Mouse (Mus musculus): ENCODE measurements around the gene A530084C06Rik. TPM values are rescaled to one million over a fixed set of nuclear protein-coding genes. Genes with fewer than 3 reads are reported as not detected.
A peak's percentile ranks its signal among the peaks of the same experiment; 100 is the strongest.

Gene A530084C06Rik
- polyA plus RNA-seq, 1 experiment from 2014 or later = not detected

DNA sequence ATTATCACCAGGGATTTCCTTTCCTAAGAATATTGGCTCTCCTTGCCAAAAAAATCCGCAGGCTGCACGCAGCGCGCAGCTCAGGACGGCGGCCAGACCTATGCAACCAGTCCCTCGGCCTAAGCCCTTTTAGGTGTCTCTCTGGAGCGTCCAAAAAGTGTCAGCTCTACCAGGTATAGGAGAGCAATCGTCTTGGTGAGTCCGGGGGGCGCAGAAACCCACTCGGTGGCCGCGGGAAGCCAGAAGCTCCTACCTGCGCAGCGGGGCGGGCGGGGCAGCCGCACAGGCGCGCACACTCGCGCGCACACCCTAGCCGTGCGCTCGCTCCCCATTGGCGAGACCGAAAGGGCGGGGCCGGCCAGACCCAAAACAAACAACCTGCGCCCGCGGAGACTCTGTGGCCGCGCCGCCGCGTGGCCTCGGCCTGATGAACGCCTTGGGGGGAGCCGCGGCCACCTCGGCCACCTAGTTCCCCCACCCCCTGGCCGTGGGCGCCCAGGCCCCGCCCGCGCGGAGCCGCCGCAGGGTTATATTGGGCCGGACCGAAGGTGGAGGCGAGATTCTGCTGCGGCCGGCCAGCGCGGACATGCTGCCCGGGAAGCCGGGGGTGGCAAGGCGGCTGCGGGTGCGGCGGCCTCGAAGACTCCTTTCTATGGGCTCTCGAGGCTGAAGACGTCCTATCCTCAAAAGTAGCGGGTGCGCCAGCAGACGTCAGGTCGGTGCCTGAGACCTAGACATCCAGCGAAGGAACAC, 1.2 kb downstream of the A530084C06Rik start:
- Histone ChIP-seq H3K27me3 (ENCODE audit: control insufficient read depth, insufficient read depth, low read length) (peaks cover 93% of the 10 kb centered on the region), H3K9ac (ENCODE audit: low read length) (peak overlapping the region; percentile 54; the same call in 1 of the 2 replicates), H3K4me2 (ENCODE audit: low read length) (peak overlapping the region; percentile 99), H3K9me3 (ENCODE audit: control insufficient read depth, low read length) (no peaks in the 10 kb centered on the region), H3K4me1 (ENCODE audit: control insufficient read depth in 2 of 2, insufficient read depth in 2 of 2, low read length in 2 of 2) (peaks cover 5 to 21% of the 10 kb centered on the region in 2 experiments; a peak in 3 of 4 replicates), H3K36me3 (ENCODE audit: control insufficient read depth, insufficient read depth, low read length) (no peaks in the 10 kb centered on the region), H3K27ac (replicated peaks in 1 of 2; ENCODE audit: control insufficient read depth in 1 of 2, insufficient read depth in 1 of 2, low read depth in 2 of 2, low read length in 2 of 2) (no peak overlapping the region), H3K4me3 (ENCODE audit: control insufficient read depth in 1 of 2, insufficient read depth in 1 of 2, low read depth in 1 of 2, low read length in 2 of 2) (peak overlapping the region; percentile 51 to 69)
- ATAC-seq (ENCODE audit: insufficient number of reproducible peaks, insufficient read depth, low FRiP score, low read depth) = 0 out of 2 replicates have a peak, but pooled peaks have one; percentile 36
- under 1% methylated on average over 71 of the region's 73 CpGs for WGBS

- peak overlapping the region; percentile 51 to 69 for H3K4me3 ChIP-seq (ENCODE audit: control insufficient read depth in 1 of 2, insufficient read depth in 1 of 2, low read depth in 1 of 2, low read length in 2 of 2)
- 8% methylated on average over 24 of the region's 24 CpGs for WGBS
- no peaks in the 10 kb centered on the region for H3K9me3 ChIP-seq (ENCODE audit: control insufficient read depth, low read length)
- peaks cover 5 to 21% of the 10 kb centered on the region in 2 experiments; a peak in 3 of 4 replicates for H3K4me1 ChIP-seq (ENCODE audit: control insufficient read depth in 2 of 2, insufficient read depth in 2 of 2, low read length in 2 of 2)
- H3K9ac ChIP-seq (ENCODE audit: low read length) = peak overlapping the region; percentile 54; the same call in 1 of the 2 replicates
- no peaks in the 10 kb centered on the region for H3K36me3 ChIP-seq (ENCODE audit: control insufficient read depth, insufficient read depth, low read length)
- ATAC-seq (ENCODE audit: insufficient number of reproducible peaks, insufficient read depth, low FRiP score, low read depth) = no peak
- peaks cover 85% of the 10 kb centered on the region for H3K27me3 ChIP-seq (ENCODE audit: control insufficient read depth, insufficient read depth, low read length)
- H3K4me2 ChIP-seq (ENCODE audit: low read length) = peak overlapping the region; percentile 99
- H3K27ac ChIP-seq (replicated peaks in 1 of 2; ENCODE audit: control insufficient read depth in 1 of 2, insufficient read depth in 1 of 2, low read depth in 2 of 2, low read length in 2 of 2) = no peak overlapping the region
Observed at GRCm38 (mm10) chr13:31556964-31557767, 2.0 kb downstream of the A530084C06Rik start.

GRCm38 (mm10) chr13:31555834-31556233, 3.3 kb downstream of the A530084C06Rik start, which contains the start of gene Foxq1:
Foxq1 (plus strand) TSS chr13:31556134.
- WGBS = 71% methylated on average over 4 of the region's 4 CpGs
- Histone ChIP-seq H3K4me3 (ENCODE audit: control insufficient read depth in 1 of 2, insufficient read depth in 1 of 2, low read depth in 1 of 2, low read length in 2 of 2) (no peak within 1 kb of the TSS), H3K9ac (ENCODE audit: low read length) (no peak within 1 kb of the TSS), H3K4me2 (ENCODE audit: low read length) (no peak within 1 kb of the TSS), H3K36me3 (ENCODE audit: control insufficient read depth, insufficient read depth, low read length) (no peaks in the 10 kb centered on the region), H3K4me1 (ENCODE audit: control insufficient read depth in 2 of 2, insufficient read depth in 2 of 2, low read length in 2 of 2) (peaks cover 5 to 21% of the 10 kb centered on the region in 2 experiments; a peak in 3 of 4 replicates), H3K27me3 (ENCODE audit: control insufficient read depth, insufficient read depth, low read length) (peaks cover 72% of the 10 kb centered on the region), H3K9me3 (ENCODE audit: control insufficient read depth, low read length) (no peaks in the 10 kb centered on the region), H3K27ac (replicated peaks in 1 of 2; ENCODE audit: control insufficient read depth in 1 of 2, insufficient read depth in 1 of 2, low read depth in 2 of 2, low read length in 2 of 2) (no peak within 1 kb of the TSS)
- no peak for ATAC-seq (ENCODE audit: insufficient number of reproducible peaks, insufficient read depth, low FRiP score, low read depth)

- H3K9me3 ChIP-seq (ENCODE audit: control insufficient read depth, low read length) = no peaks in the 10 kb centered on the region
- no peaks in the 10 kb centered on the region for H3K36me3 ChIP-seq (ENCODE audit: control insufficient read depth, insufficient read depth, low read length)
- ATAC-seq (ENCODE audit: insufficient number of reproducible peaks, insufficient read depth, low FRiP score, low read depth) = no peak
- no peaks in the 10 kb centered on the region for H3K4me1 ChIP-seq (ENCODE audit: control insufficient read depth in 2 of 2, insufficient read depth in 2 of 2, low read length in 2 of 2)
- H3K9ac ChIP-seq (ENCODE audit: low read length) = no peak overlapping the region
- H3K4me2 ChIP-seq (ENCODE audit: low read length) = no peak overlapping the region
- no peak overlapping the region for H3K27ac ChIP-seq (replicated peaks in 1 of 2; ENCODE audit: control insufficient read depth in 1 of 2, insufficient read depth in 1 of 2, low read depth in 2 of 2, low read length in 2 of 2)
- H3K4me3 ChIP-seq (ENCODE audit: control insufficient read depth in 1 of 2, insufficient read depth in 1 of 2, low read depth in 1 of 2, low read length in 2 of 2) = no peak overlapping the region
- no peaks in the 10 kb centered on the region for H3K27me3 ChIP-seq (ENCODE audit: control insufficient read depth, insufficient read depth, low read length)
- 87% methylated on average over 9 of the region's 9 CpGs for WGBS
Observed at GRCm38 (mm10) chr13:31547610-31548009, 11.5 kb downstream of the A530084C06Rik start.

DNA sequence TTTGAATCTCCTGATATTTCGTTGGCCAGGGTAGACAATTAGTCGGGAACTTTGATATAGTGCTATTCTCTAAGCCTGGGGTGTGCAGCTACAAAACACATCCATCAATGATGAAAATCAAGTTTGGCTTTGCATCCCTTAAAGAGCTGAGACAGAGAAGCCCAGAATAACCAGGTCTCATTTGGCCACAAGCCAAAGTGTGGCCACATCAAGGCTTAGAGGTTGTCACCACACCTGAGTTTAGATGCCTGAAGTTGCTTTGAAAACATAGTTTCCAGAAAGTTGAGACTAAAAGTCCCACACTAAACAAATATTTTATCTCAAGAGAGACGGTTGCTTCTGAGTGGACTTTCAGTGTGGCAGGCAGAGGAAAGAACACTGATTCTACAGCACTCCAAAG, 11.9 kb downstream of the A530084C06Rik start:
- Histone ChIP-seq H3K4me3 (ENCODE audit: control insufficient read depth in 1 of 2, insufficient read depth in 1 of 2, low read depth in 1 of 2, low read length in 2 of 2) (no peak overlapping the region), H3K9ac (ENCODE audit: low read length) (no peak overlapping the region), H3K36me3 (ENCODE audit: control insufficient read depth, insufficient read depth, low read length) (no peaks in the 10 kb centered on the region), H3K9me3 (ENCODE audit: control insufficient read depth, low read length) (no peaks in the 10 kb centered on the region), H3K27ac (replicated peaks in 1 of 2; ENCODE audit: control insufficient read depth in 1 of 2, insufficient read depth in 1 of 2, low read depth in 2 of 2, low read length in 2 of 2) (no peak overlapping the region), H3K27me3 (ENCODE audit: control insufficient read depth, insufficient read depth, low read length) (no peaks in the 10 kb centered on the region), H3K4me1 (ENCODE audit: control insufficient read depth in 2 of 2, insufficient read depth in 2 of 2, low read length in 2 of 2) (no peaks in the 10 kb centered on the region), H3K4me2 (ENCODE audit: low read length) (no peak overlapping the region)
- ATAC-seq (ENCODE audit: insufficient number of reproducible peaks, insufficient read depth, low FRiP score, low read depth) = no peak
- 85% methylated on average over 3 of the region's 3 CpGs for WGBS

DNA sequence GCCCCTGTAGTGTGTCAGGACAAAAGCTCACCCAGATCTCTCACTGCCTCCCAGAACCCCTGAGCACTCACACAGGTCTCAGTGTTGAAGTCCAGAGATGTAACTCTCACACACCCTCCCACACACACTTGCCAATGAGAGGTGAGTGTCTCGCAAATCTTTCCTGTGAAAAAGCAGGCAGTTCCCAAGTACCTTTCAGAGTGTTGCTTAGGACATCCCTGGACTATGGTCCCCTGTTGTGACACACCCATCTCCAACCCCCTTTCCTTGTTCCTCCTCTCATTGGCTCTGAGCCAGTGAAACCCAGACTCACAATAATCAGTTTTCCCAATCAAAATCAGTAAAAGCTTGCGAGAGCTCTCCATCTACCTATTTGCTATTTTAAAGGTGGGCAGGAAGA, 12.3 kb downstream of the A530084C06Rik start:
- Histone ChIP-seq H3K9ac (ENCODE audit: low read length) (no peak overlapping the region), H3K27me3 (ENCODE audit: control insufficient read depth, insufficient read depth, low read length) (no peaks in the 10 kb centered on the region), H3K36me3 (ENCODE audit: control insufficient read depth, insufficient read depth, low read length) (no peaks in the 10 kb centered on the region), H3K4me2 (ENCODE audit: low read length) (no peak overlapping the region), H3K4me1 (ENCODE audit: control insufficient read depth in 2 of 2, insufficient read depth in 2 of 2, low read length in 2 of 2) (no peaks in the 10 kb centered on the region), H3K4me3 (ENCODE audit: control insufficient read depth in 1 of 2, insufficient read depth in 1 of 2, low read depth in 1 of 2, low read length in 2 of 2) (no peak overlapping the region), H3K27ac (replicated peaks in 1 of 2; ENCODE audit: control insufficient read depth in 1 of 2, insufficient read depth in 1 of 2, low read depth in 2 of 2, low read length in 2 of 2) (no peak overlapping the region), H3K9me3 (ENCODE audit: control insufficient read depth, low read length) (no peaks in the 10 kb centered on the region)
- no peak for ATAC-seq (ENCODE audit: insufficient number of reproducible peaks, insufficient read depth, low FRiP score, low read depth)
- 72% methylated on average over 2 of the region's 2 CpGs for WGBS

GRCm38 (mm10) chr13:31543021-31543420, 16.1 kb downstream of the A530084C06Rik start:
- H3K27me3 ChIP-seq (ENCODE audit: control insufficient read depth, insufficient read depth, low read length) = no peaks in the 10 kb centered on the region
- no peaks in the 10 kb centered on the region for H3K36me3 ChIP-seq (ENCODE audit: control insufficient read depth, insufficient read depth, low read length)
- no peak overlapping the region for H3K9ac ChIP-seq (ENCODE audit: low read length)
- no peak overlapping the region for H3K4me2 ChIP-seq (ENCODE audit: low read length)
- WGBS = 87% methylated on average over 5 of the region's 5 CpGs
- no peaks in the 10 kb centered on the region for H3K9me3 ChIP-seq (ENCODE audit: control insufficient read depth, low read length)
- no peak for ATAC-seq (ENCODE audit: insufficient number of reproducible peaks, insufficient read depth, low FRiP score, low read depth)
- H3K4me3 ChIP-seq (ENCODE audit: control insufficient read depth in 1 of 2, insufficient read depth in 1 of 2, low read depth in 1 of 2, low read length in 2 of 2) = no peak overlapping the region
- H3K4me1 ChIP-seq (ENCODE audit: control insufficient read depth in 2 of 2, insufficient read depth in 2 of 2, low read length in 2 of 2) = no peaks in the 10 kb centered on the region
- no peak overlapping the region for H3K27ac ChIP-seq (replicated peaks in 1 of 2; ENCODE audit: control insufficient read depth in 1 of 2, insufficient read depth in 1 of 2, low read depth in 2 of 2, low read length in 2 of 2)
